Mouse (Mus musculus) limb, embryonic 12.5 days (tissue): Measurements from ENCODE around the gene Cltrn. TPM values are rescaled to one million over a fixed set of nuclear protein-coding genes. Genes with fewer than 3 reads are reported as not detected.

Experiments used
- ATAC-seq: fragments of 200-750 bp; cut with Nextera tagmentation; 2 replicates; pipeline ENCODE4 v1.8.0; 2017; ENCODE audit warnings: low read depth, moderate TSS enrichment; ENCODE audit not compliant: insufficient number of reproducible peaks, insufficient read depth, low FRiP score, low TSS enrichment
- H3K27ac ChIP-seq: fragments of 300-500 bp; sonication (generic); 2 replicates; pipeline ENCODE4 v1.5.1; 2016; ENCODE audit warnings: mild to moderate bottlenecking, moderate library complexity
- H3K27me3 ChIP-seq: fragments of 300-500 bp; sonication (generic); 2 replicates; pipeline ENCODE4 v1.6.1; 2016; ENCODE audit warnings: mild to moderate bottlenecking, moderate library complexity
- H3K36me3 ChIP-seq: fragments of 300-500 bp; sonication (generic); 2 replicates; pipeline ENCODE4 v1.6.1; 2016; ENCODE audit warnings: mild to moderate bottlenecking, moderate library complexity
- H3K4me1 ChIP-seq: fragments of 300-500 bp; sonication (generic); replicated peaks from 2 replicates; pipeline ENCODE4 v1.6.1; 2016
- H3K4me2 ChIP-seq: fragments of 300-500 bp; sonication (generic); 2 replicates; pipeline ENCODE4 v1.6.1; 2016; ENCODE audit warnings: mild to moderate bottlenecking, moderate library complexity
- H3K4me3 ChIP-seq: fragments of 300-500 bp; sonication (generic); replicated peaks from 2 replicates; pipeline ENCODE4 v1.5.1; 2016; ENCODE audit warnings: mild to moderate bottlenecking
- H3K9ac ChIP-seq: fragments of 300-500 bp; sonication (generic); replicated peaks from 2 replicates; pipeline ENCODE4 v1.6.1; 2016; ENCODE audit warnings: mild to moderate bottlenecking, moderate library complexity
- H3K9me3 ChIP-seq: fragments of 300-500 bp; sonication (generic); 2 replicates; pipeline ENCODE4 v1.6.1; 2016; ENCODE audit warnings: mild to moderate bottlenecking, moderate library complexity
- WGBS: fragments of 180-500 bp; shearing (Covaris S2); methylation state at CpG from one replicate; pipeline ENCODE4 v1.1.7; 2016; 5-methylcytosine and 5-hydroxymethylcytosine counted together
- polyA plus RNA-seq: library from polyadenylated mRNA; unstranded; fragments of >200 nt; fragmentation: Nextera tagmentation; extraction: Ambion mirVana; gene quantifications from 2 replicates; pipeline ENCODE4 v1.2.1, GENCODE M21; 2016

Cltrn gene
- polyA plus RNA-seq, 1 experiment from 2014 or later: not detected

DNA sequence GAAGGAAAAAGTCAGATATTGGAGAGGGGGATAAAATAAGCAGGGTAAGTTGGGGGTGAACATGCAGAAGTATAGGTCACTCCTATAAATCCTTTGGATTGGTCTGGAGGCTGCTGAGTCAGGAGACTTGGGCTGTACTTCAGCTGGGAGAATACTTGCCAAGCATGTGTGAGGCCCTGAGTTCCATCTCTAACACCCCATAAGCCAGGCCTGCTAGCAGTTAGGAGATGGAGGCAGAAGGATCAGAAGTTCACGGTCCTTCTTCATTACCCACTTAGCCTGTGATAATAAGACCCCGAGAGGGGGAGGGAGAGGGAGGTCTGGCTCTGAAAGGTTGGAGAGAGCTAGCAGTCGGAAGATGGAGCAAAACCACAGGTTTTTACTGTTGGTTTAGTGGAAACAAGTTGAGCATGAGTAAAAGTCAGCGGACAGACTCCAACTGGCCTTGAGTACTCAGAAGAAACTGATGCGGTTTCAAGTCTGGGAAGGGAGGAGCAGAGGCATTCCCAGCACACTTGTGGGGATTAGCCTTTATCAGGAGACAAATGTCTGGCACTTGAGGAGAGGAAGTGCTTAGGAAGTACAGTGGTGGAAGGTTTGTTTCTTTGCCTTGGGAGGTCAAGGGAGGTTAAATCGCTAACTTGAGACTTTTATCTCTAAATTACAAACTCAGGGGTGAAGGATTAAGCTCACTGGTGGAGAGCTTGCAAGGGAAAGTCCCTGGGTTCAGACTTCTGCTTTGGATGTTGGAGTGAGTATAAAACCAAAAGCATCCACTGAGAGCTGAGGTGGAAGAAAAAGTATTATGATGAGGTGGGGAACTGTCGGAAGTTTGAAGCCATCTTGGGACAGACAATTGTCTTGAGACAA, 3.9 kb downstream of the Cltrn start:
- H3K9ac ChIP-seq: no peak overlapping the region
- H3K4me1 ChIP-seq: no peaks in the 10 kb centered on the region
- H3K4me2 ChIP-seq: no peak overlapping the region
- H3K36me3 ChIP-seq: no peaks in the 10 kb centered on the region
- WGBS: 41% methylated on average over 7 of the region's 7 CpGs
- H3K4me3 ChIP-seq: no peak overlapping the region
- H3K27me3 ChIP-seq: peaks cover 45% of the 10 kb centered on the region
- no peak for ATAC-seq
- H3K27ac ChIP-seq: no peak overlapping the region
- no peaks in the 10 kb centered on the region for H3K9me3 ChIP-seq

DNA sequence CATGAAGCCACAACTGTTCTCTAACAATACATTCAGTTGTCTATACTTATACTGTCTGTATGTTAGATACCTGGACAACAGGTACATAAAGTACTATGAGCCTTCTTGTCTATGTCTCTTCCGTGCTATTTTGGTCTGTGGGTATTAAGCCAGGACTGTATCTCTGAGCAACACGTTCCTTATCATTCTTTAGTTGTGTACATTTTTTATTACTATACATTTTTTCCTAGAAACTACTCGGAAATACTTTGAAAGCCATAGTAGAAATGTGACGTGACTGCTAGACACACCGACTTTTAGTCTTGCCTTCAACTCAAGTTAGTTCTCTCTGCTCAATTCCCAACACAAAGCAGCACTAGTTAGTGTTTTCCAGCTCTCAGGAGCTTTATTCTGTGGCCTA, 4.8 kb downstream of the Cltrn start:
- Histone ChIP-seq H3K27me3 (peaks cover 47% of the 10 kb centered on the region), H3K36me3 (no peaks in the 10 kb centered on the region), H3K4me2 (no peak overlapping the region), H3K9me3 (no peaks in the 10 kb centered on the region), H3K9ac (no peak overlapping the region), H3K4me3 (no peak overlapping the region), H3K27ac (no peak overlapping the region), H3K4me1 (no peaks in the 10 kb centered on the region)
- ATAC-seq: no peak
- 90% methylated on average over 5 of the region's 5 CpGs for WGBS

DNA sequence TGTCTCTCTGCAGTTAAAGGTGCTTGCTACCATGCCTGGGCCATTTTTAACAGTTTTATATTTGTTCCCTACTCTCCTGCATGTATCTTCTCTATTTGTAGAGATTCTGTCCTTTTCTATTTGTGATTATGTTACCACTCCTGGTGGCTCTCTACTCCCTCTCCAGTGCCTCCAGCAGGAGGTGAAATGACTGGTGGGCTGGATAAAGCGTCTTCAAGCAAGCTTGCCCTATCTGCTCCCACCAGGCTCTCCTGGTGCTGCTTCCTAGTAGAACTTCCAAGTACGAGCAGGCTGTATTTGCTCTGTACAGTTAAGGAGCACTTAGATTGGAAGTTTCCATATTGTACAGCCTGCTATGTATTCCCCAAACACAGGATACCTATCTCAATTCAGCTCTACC, 7.2 kb downstream of the Cltrn start:
- Histone ChIP-seq H3K36me3 (no peaks in the 10 kb centered on the region), H3K4me1 (no peaks in the 10 kb centered on the region), H3K4me2 (no peak overlapping the region), H3K27ac (no peak overlapping the region), H3K9me3 (no peaks in the 10 kb centered on the region), H3K4me3 (no peak overlapping the region), H3K27me3 (peaks cover 32% of the 10 kb centered on the region), H3K9ac (no peak overlapping the region)
- ATAC-seq: no peak
- WGBS: 74% methylated on average over 2 of the region's 2 CpGs

DNA sequence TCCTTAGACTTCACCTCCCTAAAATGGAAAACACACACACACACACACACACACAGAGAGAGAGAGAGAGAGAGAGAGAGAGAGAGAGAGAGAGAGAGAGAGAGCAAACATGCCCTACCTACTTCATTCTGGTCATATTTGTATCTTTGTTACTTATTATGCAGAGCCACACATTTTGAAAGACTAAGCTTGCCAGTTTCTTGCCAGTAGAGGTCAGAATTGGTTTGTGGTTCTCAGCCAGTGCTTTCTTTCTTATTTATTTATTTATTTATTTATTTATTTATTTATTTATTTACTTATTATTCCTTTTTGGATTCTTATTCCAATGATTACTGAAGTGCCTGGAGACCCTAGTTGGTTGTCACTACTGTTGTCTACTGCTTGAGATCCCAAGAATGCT, 12.9 kb downstream of the Cltrn start:
- Histone ChIP-seq H3K4me2 (no peak overlapping the region), H3K9me3 (no peaks in the 10 kb centered on the region), H3K36me3 (no peaks in the 10 kb centered on the region), H3K27me3 (peaks cover 18% of the 10 kb centered on the region), H3K9ac (no peak overlapping the region), H3K27ac (no peak overlapping the region), H3K4me1 (no peaks in the 10 kb centered on the region), H3K4me3 (no peak overlapping the region)
- ATAC-seq: no peak

DNA sequence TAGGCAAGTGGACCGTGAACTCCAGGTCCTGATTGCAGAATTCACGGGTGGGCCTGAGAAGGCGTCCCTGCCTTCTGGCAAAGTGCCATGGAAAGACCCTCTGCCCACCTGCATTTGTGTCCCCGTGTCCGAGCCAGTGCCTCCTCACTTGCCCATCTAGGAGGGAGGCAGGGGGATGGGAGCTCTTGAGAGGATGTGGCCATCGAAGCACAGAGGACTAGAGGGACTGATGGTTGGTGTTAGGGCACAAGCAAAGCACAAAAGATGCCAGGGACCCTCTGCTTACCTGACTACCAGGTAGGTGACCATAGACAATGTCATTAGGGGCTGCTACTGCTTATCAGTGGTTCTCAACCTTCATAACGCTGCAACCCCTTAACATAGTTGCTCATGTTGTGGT, 13.6 kb downstream of the Cltrn start:
- Histone ChIP-seq H3K36me3 (no peaks in the 10 kb centered on the region), H3K9me3 (no peaks in the 10 kb centered on the region), H3K27me3 (peaks cover 18% of the 10 kb centered on the region), H3K9ac (no peak overlapping the region), H3K4me3 (no peak overlapping the region), H3K4me2 (no peak overlapping the region), H3K4me1 (no peaks in the 10 kb centered on the region), H3K27ac (no peak overlapping the region)
- ATAC-seq: no peak
- WGBS: 83% methylated on average over 7 of the region's 7 CpGs

DNA sequence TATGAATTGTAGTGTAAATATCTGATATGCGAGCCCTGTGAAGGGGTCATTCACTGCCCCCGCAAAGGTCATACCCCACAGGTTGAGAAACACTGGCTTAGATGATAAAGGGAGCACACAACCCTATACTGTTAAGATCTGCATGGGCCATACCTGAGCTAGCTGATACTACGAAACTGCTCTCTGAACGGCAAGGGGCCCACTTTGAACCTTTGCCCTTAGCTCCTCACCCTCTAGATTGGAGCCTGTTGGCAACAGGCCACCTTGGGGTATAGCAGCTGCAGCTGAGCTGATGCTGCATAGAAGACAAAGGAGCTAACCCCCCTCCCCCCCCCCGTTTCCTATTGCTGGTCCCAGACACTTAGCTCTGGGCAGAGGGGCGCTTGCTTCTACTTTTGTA, 14.0 kb downstream of the Cltrn start:
- no peak for ATAC-seq
- H3K9me3 ChIP-seq: no peaks in the 10 kb centered on the region
- 83% methylated on average over 6 of the region's 6 CpGs for WGBS
- H3K4me3 ChIP-seq: no peak overlapping the region
- no peak overlapping the region for H3K27ac ChIP-seq
- no peaks in the 10 kb centered on the region for H3K4me1 ChIP-seq
- H3K27me3 ChIP-seq: peaks cover 18% of the 10 kb centered on the region
- no peaks in the 10 kb centered on the region for H3K36me3 ChIP-seq
- no peak overlapping the region for H3K9ac ChIP-seq
- no peak overlapping the region for H3K4me2 ChIP-seq

DNA sequence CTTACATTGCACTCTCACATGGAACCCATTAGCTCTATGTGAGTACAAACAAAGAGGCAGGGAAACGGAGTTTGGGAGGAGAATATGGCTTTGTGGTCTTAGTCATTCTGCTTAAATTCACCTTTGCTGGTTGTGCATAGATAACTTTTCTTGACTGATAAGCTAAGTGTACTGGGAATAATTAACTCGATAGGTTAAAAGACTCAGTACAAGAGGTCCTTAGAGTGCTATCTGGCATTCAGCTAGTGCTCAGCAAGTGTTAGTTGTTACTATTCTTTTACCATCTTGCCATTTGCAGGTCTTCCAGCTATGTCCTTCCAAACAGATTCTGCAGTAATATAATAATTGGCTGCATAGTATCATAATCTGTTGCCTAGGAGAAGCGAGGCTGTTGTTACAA, 22.5 kb downstream of the Cltrn start:
- no peak overlapping the region for H3K9ac ChIP-seq
- no peak overlapping the region for H3K4me2 ChIP-seq
- H3K9me3 ChIP-seq: no peaks in the 10 kb centered on the region
- 76% methylated on average over 3 of the region's 3 CpGs for WGBS
- H3K4me1 ChIP-seq: no peaks in the 10 kb centered on the region
- peaks cover 10% of the 10 kb centered on the region; the same call in 1 of the 2 replicates for H3K27me3 ChIP-seq
- no peak overlapping the region for H3K27ac ChIP-seq
- no peak overlapping the region for H3K4me3 ChIP-seq
- no peaks in the 10 kb centered on the region for H3K36me3 ChIP-seq
- no peak for ATAC-seq

DNA sequence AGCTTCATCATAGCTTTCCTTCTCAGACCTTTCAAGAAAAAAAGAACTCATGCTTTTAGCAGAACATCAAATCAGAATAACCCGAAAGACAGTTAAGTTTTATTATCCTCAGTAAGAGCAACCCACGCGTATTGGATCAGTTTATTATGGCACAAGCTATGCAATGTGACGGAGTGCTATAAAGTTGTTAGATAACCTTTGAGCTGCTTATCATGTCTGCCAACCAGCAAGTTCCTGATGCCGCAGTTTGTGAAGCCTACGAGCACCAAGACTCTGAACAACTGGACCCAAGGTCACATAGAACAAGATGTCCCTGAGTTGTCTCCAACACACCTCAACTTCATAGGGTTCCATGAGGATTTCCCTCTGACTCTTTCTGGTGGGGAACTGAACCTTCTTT, 25.1 kb downstream of the Cltrn start:
- 87% methylated on average over 6 of the region's 6 CpGs for WGBS
- Histone ChIP-seq H3K27ac (no peak overlapping the region), H3K9ac (no peak overlapping the region), H3K27me3 (peaks cover 10% of the 10 kb centered on the region; the same call in 1 of the 2 replicates), H3K4me1 (no peaks in the 10 kb centered on the region), H3K4me3 (no peak overlapping the region), H3K4me2 (no peak overlapping the region), H3K36me3 (no peaks in the 10 kb centered on the region), H3K9me3 (no peaks in the 10 kb centered on the region)
- ATAC-seq: no peak

DNA sequence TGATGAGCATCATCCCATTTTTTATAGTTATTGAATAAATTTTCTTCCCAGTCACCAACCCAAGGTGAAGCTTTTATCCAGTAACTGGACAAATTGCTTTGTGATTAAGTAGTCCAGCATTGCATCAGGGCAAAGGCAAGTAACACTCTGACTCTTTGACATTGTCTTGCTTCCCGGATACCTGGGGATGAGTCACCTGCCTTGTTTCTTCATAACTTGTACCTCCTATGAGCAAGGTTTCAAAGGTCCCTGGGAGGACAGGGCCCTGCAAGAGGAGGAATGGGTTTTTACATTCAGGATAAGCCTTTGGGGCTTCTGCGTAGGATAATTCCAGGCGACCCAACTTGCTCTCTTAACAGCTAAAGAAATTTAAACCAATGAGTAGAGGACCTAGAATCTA, 35.3 kb downstream of the Cltrn start:
- peaks cover 29% of the 10 kb centered on the region for H3K27me3 ChIP-seq

DNA sequence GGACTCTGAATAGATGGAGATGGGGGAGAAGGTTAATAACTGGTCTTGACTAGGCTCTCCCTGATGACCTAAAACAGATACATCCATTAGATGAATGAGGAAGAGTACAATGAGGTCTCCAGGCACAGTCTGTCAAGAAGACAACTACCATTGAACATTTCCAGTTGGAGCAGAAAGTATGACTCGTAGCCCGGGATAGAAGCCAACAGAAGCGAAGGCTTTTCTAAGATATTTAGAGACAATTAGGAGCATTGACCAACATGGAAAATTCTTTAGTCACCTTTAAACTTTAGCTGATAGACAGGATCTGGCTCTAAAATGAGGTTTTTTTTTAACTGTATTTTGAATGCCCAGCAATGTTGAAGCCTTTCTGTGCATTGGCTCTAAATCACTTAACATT, 44.9 kb downstream of the Cltrn start:
- WGBS: 95% methylated on average over 3 of the region's 3 CpGs

More for the DNA sequence above, 35.3 kb downstream of the Cltrn start:
- Histone ChIP-seq H3K4me3 (no peak overlapping the region), H3K9me3 (no peaks in the 10 kb centered on the region), H3K27ac (no peak overlapping the region), H3K36me3 (no peaks in the 10 kb centered on the region), H3K4me1 (no peaks in the 10 kb centered on the region), H3K9ac (no peak overlapping the region), H3K4me2 (no peak overlapping the region)
- 86% methylated on average over 3 of the region's 3 CpGs for WGBS
- ATAC-seq: no peak

DNA sequence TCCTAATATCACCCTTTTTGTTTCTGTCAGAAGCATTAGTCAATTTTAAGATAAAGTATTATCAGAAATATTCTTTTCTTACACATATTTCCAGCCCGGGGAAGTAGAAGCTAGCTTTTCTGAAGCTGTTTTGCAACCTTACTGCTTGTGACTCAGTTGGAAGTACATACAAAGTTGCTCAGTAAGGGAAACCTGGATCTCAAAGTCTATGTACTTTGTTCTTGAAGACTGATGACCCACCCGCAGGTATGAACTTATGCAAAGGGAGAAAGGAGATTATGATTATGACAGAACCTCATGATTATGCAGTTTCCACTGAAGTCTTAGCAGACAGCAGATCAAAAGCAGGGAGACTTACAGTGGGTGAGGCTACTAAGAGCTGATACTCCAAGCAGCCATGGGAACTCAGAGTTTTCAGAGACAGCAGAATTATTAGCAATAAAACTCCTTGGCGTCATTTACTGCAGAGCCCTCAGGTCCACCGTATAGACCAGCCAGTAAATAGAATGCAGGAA, 46.7 kb downstream of the Cltrn start:
- no peaks in the 10 kb centered on the region for H3K9me3 ChIP-seq
- H3K4me1 ChIP-seq: no peaks in the 10 kb centered on the region
- no peak for ATAC-seq
- no peaks in the 10 kb centered on the region for H3K36me3 ChIP-seq
- WGBS: 80% methylated on average over 4 of the region's 4 CpGs
- no peak overlapping the region for H3K27ac ChIP-seq
- no peak overlapping the region for H3K4me3 ChIP-seq
- no peak overlapping the region for H3K4me2 ChIP-seq
- peaks cover 17% of the 10 kb centered on the region for H3K27me3 ChIP-seq
- H3K9ac ChIP-seq: no peak overlapping the region

More for the DNA sequence above, 44.9 kb downstream of the Cltrn start:
- no peak for ATAC-seq
- Histone ChIP-seq H3K4me3 (no peak overlapping the region), H3K9me3 (no peaks in the 10 kb centered on the region), H3K4me2 (no peak overlapping the region), H3K27ac (no peak overlapping the region), H3K36me3 (no peaks in the 10 kb centered on the region), H3K9ac (no peak overlapping the region), H3K27me3 (peaks cover 11% of the 10 kb centered on the region), H3K4me1 (no peaks in the 10 kb centered on the region)

DNA sequence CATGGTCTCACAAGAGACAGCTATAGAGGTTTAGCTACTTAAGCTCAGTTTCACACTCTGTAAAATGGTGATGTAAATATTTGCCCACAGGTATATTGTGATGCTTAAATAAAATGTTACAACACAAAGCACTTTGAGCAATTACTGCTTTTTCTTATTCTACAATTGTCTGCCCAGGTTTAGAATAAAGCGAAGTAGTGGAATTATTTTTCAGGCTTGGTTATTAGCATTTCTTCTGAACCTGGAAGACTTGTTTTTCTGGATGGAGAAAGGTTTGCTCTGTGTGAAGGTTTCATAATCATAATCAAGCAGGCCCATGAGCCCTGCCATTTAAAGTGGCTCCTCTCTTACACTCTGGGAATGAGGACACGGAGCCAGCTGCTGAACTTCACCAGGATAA, 50.4 kb downstream of the Cltrn start, which contains the start of gene Ace2:
Ace2 (plus strand) TSS at position 301 of the 400 bp plus-strand sequence.
- peaks cover 19% of the 10 kb centered on the region for H3K27me3 ChIP-seq
- no peak within 1 kb of the TSS for H3K4me2 ChIP-seq
- H3K9me3 ChIP-seq: no peaks in the 10 kb centered on the region
- H3K36me3 ChIP-seq: no peaks in the 10 kb centered on the region
- no peak within 1 kb of the TSS for H3K4me3 ChIP-seq
- ATAC-seq: no peak
- WGBS: 90% methylated on average over 2 of the region's 2 CpGs
- no peak within 1 kb of the TSS for H3K27ac ChIP-seq
- H3K4me1 ChIP-seq: no peaks in the 10 kb centered on the region
- no peak within 1 kb of the TSS for H3K9ac ChIP-seq
